ENCODE assay signal across 32 mouse cellular contexts in genomic region chr17:86492376-86492775, GRCm38 (mm10). TPM values are rescaled to one million over a fixed set of nuclear protein-coding genes. Genes with fewer than 3 reads are reported as not detected.
DNase-seq lines count a peak whose midpoint lies in the region; ATAC-seq and TF ChIP-seq lines count a peak whose summit lies in the region.
"Had no signal": no experiment of that assay in that cellular context is flagged by ENCODE, and none has a peak within 500 bp of the region (broad histone marks: within the 10 kb centered on the region; RNA-seq: fewer than 3 reads in every experiment).

No protein-coding gene starts in this region.

- no peak overlapping the region for H3K4me2 ChIP-seq in liver, embryonic 15.5 days
- H3K4me2 ChIP-seq: embryonic facial prominence, embryonic 13.5 days; forebrain, embryonic 15.5 days; heart, embryonic 11.5 days; hindbrain, embryonic 12.5 days; lung, embryonic 15.5 days; midbrain, embryonic 15.5 days; neural tube, embryonic 15.5 days had no signal

- H3K27ac ChIP-seq in liver, embryonic 15.5 days (replicated peaks), result no peak overlapping the region
- H3K27ac ChIP-seq: embryonic facial prominence, embryonic 13.5 days; forebrain, embryonic 10.5 days; forebrain, embryonic 15.5 days; gastrocnemius, adult 2 months; hindbrain, embryonic 12.5 days; lung, embryonic 15.5 days; midbrain, embryonic 15.5 days; neural tube, embryonic 15.5 days had no signal

- peaks cover 58% of the 10 kb centered on the region for H3K4me1 ChIP-seq in megakaryocyte, embryonic 14.5 days
- H3K4me1 ChIP-seq in liver, embryonic 15.5 days (replicated peaks), result peaks cover 23% of the 10 kb centered on the region
- H3K4me1 ChIP-seq: forebrain, embryonic 15.5 days; hindbrain, embryonic 12.5 days; lung, embryonic 15.5 days; midbrain, embryonic 15.5 days; neural tube, embryonic 15.5 days had no signal

- POLR2A ChIA-PET in Patski (lab: Charles Lee), result no interaction called here

- peaks cover 16% of the 10 kb centered on the region for H3K27me3 ChIP-seq in megakaryocyte, embryonic 14.5 days (replicated peaks)
- H3K27me3 ChIP-seq in Patski, result no peaks in the 10 kb centered on the region
- H3K27me3 ChIP-seq in liver, embryonic 15.5 days, result no peaks in the 10 kb centered on the region
- H3K27me3 ChIP-seq: embryonic facial prominence, embryonic 13.5 days; forebrain, embryonic 15.5 days; hindbrain, embryonic 12.5 days; lung, embryonic 15.5 days; midbrain, embryonic 15.5 days; neural tube, embryonic 15.5 days had no signal

- CTCF ChIA-PET in Patski (lab: Charles Lee), result interaction anchor here (2.6 kb wide), 1 partner anchor 414 kb away, joined by 7 read pairs; no protein-coding TSS in a partner anchor

- no peak overlapping the region for H3K9ac ChIP-seq in liver, embryonic 15.5 days
- H3K9ac ChIP-seq: embryonic facial prominence, embryonic 13.5 days; forebrain, embryonic 15.5 days; hindbrain, embryonic 12.5 days; lung, embryonic 15.5 days; midbrain, embryonic 15.5 days; neural tube, embryonic 15.5 days had no signal

- 19% methylated on average over 7 of the region's 7 CpGs for WGBS in liver, embryonic 15.5 days (ENCODE audit: insufficient replicate concordance)

- H3K36me3 ChIP-seq in megakaryocyte, embryonic 14.5 days (replicated peaks; ENCODE audit: low read length), result peaks cover 83% of the 10 kb centered on the region
- H3K36me3 ChIP-seq in liver, embryonic 15.5 days (replicated peaks), result no peaks in the 10 kb centered on the region
- H3K36me3 ChIP-seq: forebrain, embryonic 10.5 days; hindbrain, embryonic 12.5 days; lung, embryonic 15.5 days; midbrain, embryonic 15.5 days had no signal

- H3K9me3 ChIP-seq in megakaryocyte, embryonic 14.5 days, result peaks cover 9% of the 10 kb centered on the region; the same call in 1 of the 2 replicates
- H3K9me3 ChIP-seq in liver, embryonic 15.5 days (replicated peaks), result no peaks in the 10 kb centered on the region
- H3K9me3 ChIP-seq: embryonic facial prominence, embryonic 13.5 days; forebrain, embryonic 10.5 days; forebrain, embryonic 15.5 days; hindbrain, embryonic 12.5 days; lung, embryonic 15.5 days; midbrain, embryonic 15.5 days; neural tube, embryonic 15.5 days had no signal

- in situ Hi-C loops in Patski (cut with MboI; ENCODE audit: low pct_unique_long_range_greater_than_20kb), result loop anchor here (5.0 to 25.0 kb wide), 3 partner anchors 415 to 1095 kb away; partner anchors contain the start of gene Mcfd2

- DNase-seq in Patski (ENCODE audit: low read depth, low spot score), result peak; percentile 69
- no peak for DNase-seq in c-Kit-positive CD71-positive TER-119-positive erythroid progenitor cells, embryonic 14.5 days (ENCODE audit: low spot score)
- DNase-seq in layer of hippocampus, adult 9-11 months, result no peak
- DNase-seq in retina, postnatal 1 day, result no peak
- DNase-seq: adrenal gland, postnatal 10 days; B cell, adult 2 months; cerebellum, adult 11-12 months; cerebellum, adult 9-11 months; gastrocnemius, adult 2 months; gastrocnemius, postnatal 36 days; heart, adult 18-20 months; heart, postnatal 36 days; kidney, adult 9 months; kidney, postnatal 10 days; right cerebral cortex, postnatal 25 days; thymus, adult 2 months; thymus, postnatal 36 days had no signal

- H3K4me3 ChIP-seq in megakaryocyte, embryonic 14.5 days (replicated peaks), result peak overlapping the region; percentile 65
- H3K4me3 ChIP-seq in liver, embryonic 15.5 days (replicated peaks), result no peak overlapping the region
- H3K4me3 ChIP-seq: embryonic facial prominence, embryonic 13.5 days; forebrain, embryonic 10.5 days; forebrain, embryonic 15.5 days; gastrocnemius, adult 2 months; hindbrain, embryonic 12.5 days; lung, embryonic 15.5 days; midbrain, embryonic 15.5 days; neural tube, embryonic 15.5 days had no signal

- ATAC-seq in megakaryocyte, adult 5-6 weeks (ENCODE audit: poor library complexity, severe bottlenecking), result no peak
- ATAC-seq in Patski, result peak; percentile 93
- ATAC-seq in liver, embryonic 15.5 days (ENCODE audit: insufficient read depth), result peak; percentile 32; the same call in 1 of the 2 replicates
- ATAC-seq: forebrain, embryonic 15.5 days; midbrain, embryonic 15.5 days had no signal

- TF ChIP-seq CTCF in Patski (IDR thresholded peaks at IDR 0.05), result no peak

RNA-seq across cellular contexts. Expression of gene Gm10309, which starts 12.7 kb away (rescaled TPM):
- polyA plus RNA-seq in megakaryocyte, embryonic 14.5 days (2012; ENCODE audit: insufficient read depth, low replicate concordance), result not detected in 2 replicates
- total RNA-seq in megakaryocyte, adult 5-6 weeks (2015), result not detected in 2 replicates
- total RNA-seq in megakaryocyte, adult 5-6 weeks (2017), result not detected in 2 replicates
- polyA plus RNA-seq in Patski (2021), result not detected
- not detected in 2 replicates for polyA plus RNA-seq in liver, embryonic 15.5 days (2015; fragmentation: Nextera tagmentation; extraction: Ambion mirVana)
- total RNA-seq: gastrocnemius, postnatal 36 days; layer of hippocampus, postnatal 10 days; left cerebral cortex, adult 18-20 months; left cerebral cortex, postnatal 14 days; liver, adult 2 months had no signal
- polyA plus RNA-seq: liver, adult 2 months; thymus, adult 2 months had no signal
